Mouse (Mus musculus): ENCODE results near the gene 0610009B22Rik.
A peak's percentile ranks its signal among the peaks of the same experiment; 100 is the strongest.
"Not testable (repeated sequence)": the region's sequence is repeated elsewhere in the genome, so short reads cannot be mapped to it uniquely, and the experiment has no call there.

The 0610009B22Rik gene

GRCm38 (mm10) chr11:51688330-51689328 lies at the start of gene 0610009B22Rik:
TSS of gene 0610009B22Rik (minus strand) at chr11:51688874.
- DNase-seq (ENCODE audit: low spot score) = peak; percentile 100

GRCm38 (mm10) chr11:51734218-51734617 lies 45.5 kb upstream of the 0610009B22Rik start:
- DNase-seq (ENCODE audit: low spot score) = not testable (repeated sequence)

- DNase-seq (ENCODE audit: low spot score) = no peak
These were observed 44.2 kb upstream of the 0610009B22Rik start for GRCm38 (mm10) chr11:51732883-51733282.

- DNase-seq (ENCODE audit: low spot score) = no peak
These were observed 32.4 kb upstream of the 0610009B22Rik start for GRCm38 (mm10) chr11:51721066-51721465.

GRCm38 (mm10) chr11:51707080-51707479 lies 18.4 kb upstream of the 0610009B22Rik start:
- no peak for DNase-seq (ENCODE audit: low spot score)

GRCm38 (mm10) chr11:51706451-51706850 lies 17.8 kb upstream of the 0610009B22Rik start:
- DNase-seq (ENCODE audit: low spot score) = no peak

- DNase-seq (ENCODE audit: low spot score) = no peak
These were observed 14.8 kb upstream of the 0610009B22Rik start for GRCm38 (mm10) chr11:51703379-51703998.

- DNase-seq (ENCODE audit: low spot score) = no peak
These were observed 14.2 kb upstream of the 0610009B22Rik start for GRCm38 (mm10) chr11:51702831-51703230.

- DNase-seq (ENCODE audit: low spot score) = no peak
These were observed 6.3 kb upstream of the 0610009B22Rik start for GRCm38 (mm10) chr11:51694984-51695383.

GRCm38 (mm10) chr11:51690597-51690996 lies 1.9 kb upstream of the 0610009B22Rik start:
- not testable (repeated sequence) for DNase-seq (ENCODE audit: low spot score)

GRCm38 (mm10) chr11:51689343-51689742 lies 669 bp upstream of the 0610009B22Rik start:
- no peak for DNase-seq (ENCODE audit: low spot score)

- no peak for DNase-seq (ENCODE audit: low spot score)
These were observed 6.7 kb downstream of the 0610009B22Rik start for GRCm38 (mm10) chr11:51681976-51682374.

GRCm38 (mm10) chr11:51681324-51681975 lies 7.2 kb downstream of the 0610009B22Rik start:
- peak; percentile 92 for DNase-seq (ENCODE audit: low spot score)

- DNase-seq (ENCODE audit: low spot score) = no peak
These were observed 9.2 kb downstream of the 0610009B22Rik start for GRCm38 (mm10) chr11:51679466-51679865.

- DNase-seq (ENCODE audit: low spot score) = no peak
These were observed 10.8 kb downstream of the 0610009B22Rik start for GRCm38 (mm10) chr11:51677737-51678418.

GRCm38 (mm10) chr11:51675386-51675785 lies 13.3 kb downstream of the 0610009B22Rik start:
- no peak for DNase-seq (ENCODE audit: low spot score)

- no peak for DNase-seq (ENCODE audit: low spot score)
These were observed 15.4 kb downstream of the 0610009B22Rik start for GRCm38 (mm10) chr11:51673291-51673690.

GRCm38 (mm10) chr11:51671376-51671775 lies 17.3 kb downstream of the 0610009B22Rik start:
- no peak for DNase-seq (ENCODE audit: low spot score)

GRCm38 (mm10) chr11:51670846-51671245 lies 17.8 kb downstream of the 0610009B22Rik start:
- no peak for DNase-seq (ENCODE audit: low spot score)

- DNase-seq (ENCODE audit: low spot score) = not testable (repeated sequence)
These were observed 23.9 kb downstream of the 0610009B22Rik start for GRCm38 (mm10) chr11:51664747-51665146.

GRCm38 (mm10) chr11:51662632-51663031 lies 26.0 kb downstream of the 0610009B22Rik start:
- no peak for DNase-seq (ENCODE audit: low spot score)

GRCm38 (mm10) chr11:51661867-51662365 lies 26.8 kb downstream of the 0610009B22Rik start:
- DNase-seq (ENCODE audit: low spot score) = no peak
